Mouse (Mus musculus) forebrain, embryonic 11.5 days (tissue): ENCODE results near the gene Mageb18. TPM values are rescaled to one million over a fixed set of nuclear protein-coding genes. Genes with fewer than 3 reads are reported as not detected.
"Not testable (repeated sequence)": the region's sequence is repeated elsewhere in the genome, so short reads cannot be mapped to it uniquely, and the experiment has no call there.

Experiments
- ATAC-seq: fragments of 200-750 bp; cut with Nextera tagmentation; replicated peaks from 2 replicates; pipeline ENCODE4 v1.8.0; 2017; ENCODE audit warnings: moderate TSS enrichment; ENCODE audit not compliant: low FRiP score
- DNase-seq: peaks from one replicate; pipeline ENCODE4 v3.0.0-alpha.2; 2017; ENCODE audit warnings: low spot score
- H3K27ac ChIP-seq: fragments of 300-500 bp; sonication (generic); 2 replicates; pipeline ENCODE4 v1.5.1; 2014; ENCODE audit warnings: low read depth, low read length
- H3K27me3 ChIP-seq: fragments of 300-500 bp; sonication (generic); 2 replicates; pipeline ENCODE4 v1.6.1; 2014; ENCODE audit warnings: mild to moderate bottlenecking, low read length, mixed read lengths; ENCODE audit not compliant: control insufficient read depth, insufficient read depth
- H3K36me3 ChIP-seq: fragments of 300-500 bp; sonication (generic); 2 replicates; pipeline ENCODE4 v1.6.1; 2014; ENCODE audit warnings: mild to moderate bottlenecking, low read length, moderate library complexity, mixed read lengths; ENCODE audit not compliant: control insufficient read depth, insufficient read depth
- H3K4me1 ChIP-seq: fragments of 300-500 bp; sonication (generic); replicated peaks from 2 replicates; pipeline ENCODE4 v1.6.1; 2014; ENCODE audit warnings: low read length, mixed read lengths; ENCODE audit not compliant: control insufficient read depth, insufficient read depth
- H3K4me2 ChIP-seq: fragments of 300-500 bp; sonication (generic); 2 replicates; pipeline ENCODE4 v1.6.1; 2014; ENCODE audit warnings: low read depth, mild to moderate bottlenecking, low read length, moderate library complexity, mixed read lengths; ENCODE audit not compliant: severe bottlenecking
- H3K4me3 ChIP-seq: fragments of 300-500 bp; sonication (generic); 2 replicates; pipeline ENCODE4 v1.5.1; 2014; ENCODE audit warnings: low read depth, low read length
- H3K9ac ChIP-seq: fragments of 300-500 bp; sonication (generic); 2 replicates; pipeline ENCODE4 v1.6.1; 2014; ENCODE audit warnings: low read length
- H3K9me3 ChIP-seq: fragments of 300-500 bp; sonication (generic); 2 replicates; pipeline ENCODE4 v1.6.1; 2016; ENCODE audit warnings: low read length, mixed read lengths; ENCODE audit not compliant: control insufficient read depth
- WGBS: fragments of 180-500 bp; shearing (Covaris S2); extraction: QIAGEN DNeasy Blood & Tissue Kit; methylation state at CpG from one replicate; pipeline ENCODE4 v1.1.7; 2014; 5-methylcytosine and 5-hydroxymethylcytosine counted together
- polyA plus RNA-seq: library from polyadenylated mRNA; unstranded; fragments of >200 nt; fragmentation: Nextera tagmentation; extraction: Ambion mirVana; gene quantifications from 2 replicates; pipeline ENCODE4 v1.2.1, GENCODE M21; 2014

Mageb18 gene
- polyA plus RNA-seq = not detected in 2 replicates

GRCm38 (mm10) chrX:92599472-92599871 lies at the start of gene Mageb18:
Gene Mageb18, minus strand, starts transcription at chrX:92599572.
- Histone ChIP-seq H3K9ac (no peak within 1 kb of the TSS), H3K4me3 (no peak within 1 kb of the TSS), H3K27me3 (no peaks in the 10 kb centered on the region), H3K36me3 (no peaks in the 10 kb centered on the region), H3K4me2 (no peak within 1 kb of the TSS), H3K27ac (no peak within 1 kb of the TSS), H3K9me3 (no peaks in the 10 kb centered on the region), H3K4me1 (no peaks in the 10 kb centered on the region)
- DNase-seq (no peak), ATAC-seq (no peak)
- 73% methylated on average over 1 of the region's 1 CpGs for WGBS

- ATAC-seq = no peak
- Histone ChIP-seq H3K27ac (no peak overlapping the region), H3K36me3 (no peaks in the 10 kb centered on the region), H3K4me3 (no peak overlapping the region), H3K4me1 (no peaks in the 10 kb centered on the region), H3K27me3 (no peaks in the 10 kb centered on the region), H3K9ac (no peak overlapping the region), H3K4me2 (no peak overlapping the region), H3K9me3 (no peaks in the 10 kb centered on the region)
- 90% methylated on average over 3 of the region's 3 CpGs for WGBS
- DNase-seq = no peak
These were observed 13.4 kb upstream of the Mageb18 start for GRCm38 (mm10) chrX:92612788-92613187.

- H3K4me3 ChIP-seq = no peak overlapping the region
These were observed 11.1 kb upstream of the Mageb18 start for GRCm38 (mm10) chrX:92610466-92610865.

GRCm38 (mm10) chrX:92597324-92597723 lies 2.0 kb downstream of the Mageb18 start:
- DNase-seq (no peak), ATAC-seq (no peak)
- H3K9ac ChIP-seq = no peak overlapping the region
- no peaks in the 10 kb centered on the region for H3K27me3 ChIP-seq
- H3K36me3 ChIP-seq = no peaks in the 10 kb centered on the region
- H3K4me2 ChIP-seq = no peak overlapping the region
- H3K4me1 ChIP-seq = no peaks in the 10 kb centered on the region
- WGBS = 48% methylated on average over 4 of the region's 4 CpGs
- H3K4me3 ChIP-seq = no peak overlapping the region
- no peaks in the 10 kb centered on the region for H3K9me3 ChIP-seq
- H3K27ac ChIP-seq = no peak overlapping the region

More at GRCm38 (mm10) chrX:92610466-92610865, 11.1 kb upstream of the Mageb18 start:
- no peak for DNase-seq
- WGBS = 77% methylated on average over 3 of the region's 3 CpGs
- no peaks in the 10 kb centered on the region for H3K4me1 ChIP-seq
- H3K9me3 ChIP-seq = no peaks in the 10 kb centered on the region
- no peak overlapping the region for H3K27ac ChIP-seq
- H3K9ac ChIP-seq = no peak overlapping the region
- H3K4me2 ChIP-seq = no peak overlapping the region
- no peaks in the 10 kb centered on the region for H3K27me3 ChIP-seq
- ATAC-seq = no peak
- H3K36me3 ChIP-seq = no peaks in the 10 kb centered on the region

GRCm38 (mm10) chrX:92527826-92528225 lies 71.5 kb downstream of the Mageb18 start:
- no peaks in the 10 kb centered on the region for H3K4me1 ChIP-seq
- H3K27ac ChIP-seq = no peak overlapping the region
- H3K27me3 ChIP-seq = no peaks in the 10 kb centered on the region
- no peaks in the 10 kb centered on the region for H3K36me3 ChIP-seq
- H3K4me2 ChIP-seq = no peak overlapping the region
- H3K9me3 ChIP-seq = no peaks in the 10 kb centered on the region
- H3K9ac ChIP-seq = no peak overlapping the region
- ATAC-seq (no peak), DNase-seq (no peak)
- WGBS = 84% methylated on average over 1 of the region's 1 CpGs
- no peak overlapping the region for H3K4me3 ChIP-seq

GRCm38 (mm10) chrX:92498254-92498653 lies 101.1 kb downstream of the Mageb18 start:
- Histone ChIP-seq H3K36me3 (no peaks in the 10 kb centered on the region), H3K27me3 (no peaks in the 10 kb centered on the region), H3K4me3 (no peak overlapping the region), H3K9me3 (no peaks in the 10 kb centered on the region), H3K4me2 (no peak overlapping the region), H3K27ac (no peak overlapping the region), H3K4me1 (no peaks in the 10 kb centered on the region), H3K9ac (no peak overlapping the region)
- DNase-seq (no peak), ATAC-seq (no peak)
- WGBS = 49% methylated on average over 1 of the region's 1 CpGs

GRCm38 (mm10) chrX:92489649-92490048 lies 109.7 kb downstream of the Mageb18 start, which contains the start of gene Gm5941:
Gene Gm5941, plus strand, starts transcription at chrX:92489949.
- not testable (repeated sequence) for H3K27ac ChIP-seq, H3K36me3 ChIP-seq, H3K4me3 ChIP-seq, H3K9me3 ChIP-seq, H3K27me3 ChIP-seq, DNase-seq, H3K4me1 ChIP-seq, ATAC-seq, H3K9ac ChIP-seq, H3K4me2 ChIP-seq
- 79% methylated on average over 4 of the region's 4 CpGs for WGBS

- Histone ChIP-seq H3K27ac (no peak overlapping the region), H3K4me1 (no peaks in the 10 kb centered on the region), H3K9me3 (no peaks in the 10 kb centered on the region), H3K4me2 (no peak overlapping the region), H3K36me3 (no peaks in the 10 kb centered on the region), H3K9ac (no peak overlapping the region), H3K27me3 (no peaks in the 10 kb centered on the region), H3K4me3 (no peak overlapping the region)
- ATAC-seq = no peak
- no peak for DNase-seq
- WGBS = 59% methylated on average over 4 of the region's 4 CpGs
These were observed 134.6 kb downstream of the Mageb18 start for GRCm38 (mm10) chrX:92464773-92465172.

- Histone ChIP-seq H3K9me3 (no peaks in the 10 kb centered on the region), H3K36me3 (no peaks in the 10 kb centered on the region), H3K27me3 (no peaks in the 10 kb centered on the region), H3K9ac (no peak overlapping the region), H3K27ac (no peak overlapping the region), H3K4me2 (no peak overlapping the region), H3K4me3 (no peak overlapping the region), H3K4me1 (no peaks in the 10 kb centered on the region)
- 27% methylated on average over 3 of the region's 3 CpGs for WGBS
- ATAC-seq = no peak
- DNase-seq = no peak
These were observed 138.9 kb downstream of the Mageb18 start for GRCm38 (mm10) chrX:92460496-92460895.
